Mouse (Mus musculus): ENCODE data around the gene Slx1b. TPM values are rescaled to one million over a fixed set of nuclear protein-coding genes. Genes with fewer than 3 reads are reported as not detected.
A peak's percentile ranks its signal among the peaks of the same experiment; 100 is the strongest.
"Not testable (repeated sequence)": the region's sequence is repeated elsewhere in the genome, so short reads cannot be mapped to it uniquely, and the experiment has no call there.

The Slx1b gene
- 3.0 TPM in 2 replicates for polyA plus RNA-seq (2015; fragmentation: Nextera tagmentation; extraction: Ambion mirVana)

DNA sequence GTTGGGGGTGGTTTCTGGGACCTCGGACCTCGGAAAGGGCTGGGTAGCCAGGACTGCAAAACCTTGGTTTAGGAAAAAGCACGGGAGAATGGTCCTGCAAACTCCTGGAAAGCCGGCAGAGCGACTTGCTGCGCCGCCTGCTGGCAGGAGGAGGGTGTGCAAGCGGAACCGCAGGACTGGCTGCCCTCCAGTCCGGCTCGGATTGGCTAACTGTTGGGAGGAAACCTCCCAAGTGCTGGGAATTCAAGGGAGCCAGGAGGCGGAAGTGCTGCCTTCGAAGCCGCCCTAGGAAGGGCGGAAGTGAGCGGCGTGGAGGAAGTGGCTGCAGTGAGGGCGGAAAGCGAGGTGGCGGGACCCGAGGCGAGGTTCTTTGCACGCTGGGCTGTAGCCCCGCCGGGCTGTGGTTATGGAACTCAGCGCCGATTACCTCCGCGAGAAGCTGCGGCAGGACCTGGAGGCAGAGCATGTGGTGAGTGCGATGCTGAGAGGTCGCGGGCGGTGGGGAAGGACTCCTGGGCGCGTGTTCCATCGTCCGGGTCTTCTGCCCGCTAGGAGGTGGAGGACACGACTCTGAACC, at the start of gene Slx1b:
Gene Slx1b, minus strand, starts transcription at position 154 of the 577 bp plus-strand sequence.
- Histone ChIP-seq H3K4me3 (replicated peaks) (peak within 1 kb of the TSS; percentile 79), H3K4me2 (peak within 1 kb of the TSS; percentile 92), H3K27me3 (no peaks in the 10 kb centered on the region), H3K9ac (peak within 1 kb of the TSS; percentile 78), H3K9me3 (replicated peaks) (no peaks in the 10 kb centered on the region), H3K36me3 (replicated peaks) (peaks cover 48% of the 10 kb centered on the region), H3K4me1 (replicated peaks) (peaks cover 60% of the 10 kb centered on the region), H3K27ac (replicated peaks) (peak within 1 kb of the TSS; percentile 90)
- under 1% methylated on average over 40 of the region's 40 CpGs for WGBS (ENCODE audit: insufficient replicate concordance)
- ATAC-seq (ENCODE audit: insufficient read depth): peak; percentile 96

DNA sequence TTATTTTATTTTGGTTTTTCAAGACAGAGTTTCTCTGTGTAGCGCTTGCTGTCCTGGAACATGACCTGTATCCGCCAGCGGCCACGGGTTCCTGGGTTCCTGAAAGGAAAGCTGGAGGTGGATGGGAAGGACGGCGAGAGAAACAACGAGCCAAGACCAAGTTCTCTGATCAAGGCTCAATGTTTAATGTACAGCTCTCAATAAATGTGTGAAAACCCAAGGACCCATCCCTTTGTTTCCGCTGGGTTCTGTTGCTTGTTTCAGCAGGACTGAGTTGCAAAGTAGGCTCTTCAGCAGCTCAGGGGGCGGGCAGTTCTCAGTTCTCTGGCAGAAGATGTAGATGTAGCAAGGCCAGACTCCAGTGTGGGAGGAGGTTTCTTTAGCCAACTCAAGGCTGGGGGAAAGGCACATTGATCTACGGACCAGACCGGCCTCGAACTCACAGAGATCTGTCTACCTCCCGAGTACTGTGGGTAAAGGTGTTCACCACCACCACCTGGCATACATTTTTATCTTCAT, 46.4 kb upstream of the Slx1b start:
- H3K9me3 ChIP-seq (replicated peaks): no peaks in the 10 kb centered on the region

GRCm38 (mm10) chr7:126741452-126741851, 45.9 kb upstream of the Slx1b start:
- 58% methylated on average over 5 of the region's 5 CpGs for WGBS (ENCODE audit: insufficient replicate concordance)
- peak; percentile 32; the same call in 1 of the 2 replicates for ATAC-seq (ENCODE audit: insufficient read depth)

More for the DNA sequence above, 46.4 kb upstream of the Slx1b start:
- Histone ChIP-seq H3K4me1 (replicated peaks) (peaks cover 5% of the 10 kb centered on the region), H3K36me3 (replicated peaks) (no peaks in the 10 kb centered on the region), H3K27me3 (no peaks in the 10 kb centered on the region), H3K4me2 (no peak overlapping the region), H3K9ac (no peak overlapping the region), H3K27ac (replicated peaks) (no peak overlapping the region), H3K4me3 (replicated peaks) (no peak overlapping the region)
- WGBS (ENCODE audit: insufficient replicate concordance): 76% methylated on average over 13 of the region's 13 CpGs
- no peak for ATAC-seq (ENCODE audit: insufficient read depth)

GRCm38 (mm10) chr7:126740977-126741376, 45.4 kb upstream of the Slx1b start:
- H3K27ac ChIP-seq (replicated peaks): no peak overlapping the region
- H3K4me2 ChIP-seq: no peak overlapping the region
- H3K9me3 ChIP-seq (replicated peaks): no peaks in the 10 kb centered on the region
- no peak for ATAC-seq (ENCODE audit: insufficient read depth)
- H3K36me3 ChIP-seq (replicated peaks): no peaks in the 10 kb centered on the region
- WGBS (ENCODE audit: insufficient replicate concordance): 43% methylated on average over 5 of the region's 5 CpGs
- no peaks in the 10 kb centered on the region for H3K27me3 ChIP-seq
- H3K4me3 ChIP-seq (replicated peaks): no peak overlapping the region
- H3K9ac ChIP-seq: no peak overlapping the region
- 0 out of 2 replicates have a peak, but pooled peaks cover 3% of the 10 kb centered on the region for H3K4me1 ChIP-seq (replicated peaks)

More at GRCm38 (mm10) chr7:126741452-126741851, 45.9 kb upstream of the Slx1b start:
- Histone ChIP-seq H3K4me2 (no peak overlapping the region), H3K9ac (no peak overlapping the region), H3K4me3 (replicated peaks) (no peak overlapping the region), H3K27ac (replicated peaks) (no peak overlapping the region), H3K4me1 (replicated peaks) (0 out of 2 replicates have a peak, but pooled peaks cover 3% of the 10 kb centered on the region), H3K36me3 (replicated peaks) (no peaks in the 10 kb centered on the region), H3K27me3 (no peaks in the 10 kb centered on the region), H3K9me3 (replicated peaks) (no peaks in the 10 kb centered on the region)

DNA sequence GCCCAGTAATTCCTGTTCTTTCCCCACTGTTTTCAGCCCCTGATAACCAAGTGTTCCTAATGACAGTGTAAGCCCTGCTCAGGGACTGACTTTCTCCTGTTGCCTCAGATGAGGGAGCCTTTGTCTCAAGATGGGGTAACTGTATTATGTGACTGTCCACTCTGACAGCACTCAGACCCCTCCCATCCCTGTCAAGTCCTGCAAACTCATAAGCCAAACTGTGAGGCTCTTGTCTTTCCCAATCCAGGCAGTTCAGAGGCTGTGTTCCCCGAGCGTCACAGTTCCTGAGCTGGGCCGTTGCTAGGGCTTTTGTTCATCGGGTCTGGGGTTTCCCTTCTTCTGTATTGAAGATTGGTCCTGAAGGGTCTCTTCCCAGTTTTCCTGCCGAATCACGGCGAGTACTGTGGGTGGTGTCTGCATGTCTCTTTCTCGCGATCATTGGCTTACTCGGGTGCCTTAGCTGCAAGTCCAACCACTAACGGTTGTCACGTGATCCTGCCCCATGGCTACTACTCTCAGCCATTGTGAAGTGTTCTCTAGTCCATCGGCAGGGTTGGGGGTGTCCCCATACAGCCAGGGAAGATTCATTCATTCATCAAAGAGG, 44.6 kb upstream of the Slx1b start:
- H3K4me3 ChIP-seq (replicated peaks): no peak overlapping the region
- 79% methylated on average over 13 of the region's 13 CpGs for WGBS (ENCODE audit: insufficient replicate concordance)
- ATAC-seq (ENCODE audit: insufficient read depth): no peak

DNA sequence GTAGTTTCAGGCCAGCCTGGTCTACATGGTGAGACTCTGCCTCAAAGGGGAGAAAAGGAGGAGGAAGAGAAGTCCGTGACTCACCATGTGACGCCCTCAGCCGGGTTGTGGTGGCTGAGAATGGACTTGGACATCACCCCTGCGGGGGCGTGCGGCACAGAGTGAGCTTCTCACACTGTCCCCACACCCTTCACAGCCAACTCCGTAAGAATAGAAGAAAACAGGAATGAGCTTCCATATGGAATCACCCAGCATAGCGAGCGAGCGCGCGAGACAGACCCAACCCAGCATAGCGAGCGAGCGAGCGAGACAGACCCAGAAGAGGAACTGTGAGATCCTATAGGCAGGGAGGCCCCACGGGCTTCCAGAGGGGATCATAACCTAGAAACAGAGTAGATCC, 44.0 kb upstream of the Slx1b start:
- H3K4me2 ChIP-seq: no peak overlapping the region
- H3K36me3 ChIP-seq (replicated peaks): no peaks in the 10 kb centered on the region
- 77% methylated on average over 17 of the region's 17 CpGs for WGBS (ENCODE audit: insufficient replicate concordance)
- no peak overlapping the region for H3K9ac ChIP-seq
- H3K27me3 ChIP-seq: no peaks in the 10 kb centered on the region
- ATAC-seq (ENCODE audit: insufficient read depth): no peak
- 0 out of 2 replicates have a peak, but pooled peaks cover 3% of the 10 kb centered on the region for H3K4me1 ChIP-seq (replicated peaks)
- H3K9me3 ChIP-seq (replicated peaks): no peaks in the 10 kb centered on the region
- no peak overlapping the region for H3K4me3 ChIP-seq (replicated peaks)
- H3K27ac ChIP-seq (replicated peaks): no peak overlapping the region

More for the DNA sequence above, 44.6 kb upstream of the Slx1b start:
- H3K36me3 ChIP-seq (replicated peaks): no peaks in the 10 kb centered on the region
- no peak overlapping the region for H3K4me2 ChIP-seq
- H3K9ac ChIP-seq: no peak overlapping the region
- H3K27ac ChIP-seq (replicated peaks): no peak overlapping the region
- H3K9me3 ChIP-seq (replicated peaks): no peaks in the 10 kb centered on the region
- no peaks in the 10 kb centered on the region for H3K27me3 ChIP-seq
- 0 out of 2 replicates have a peak, but pooled peaks cover 3% of the 10 kb centered on the region for H3K4me1 ChIP-seq (replicated peaks)

DNA sequence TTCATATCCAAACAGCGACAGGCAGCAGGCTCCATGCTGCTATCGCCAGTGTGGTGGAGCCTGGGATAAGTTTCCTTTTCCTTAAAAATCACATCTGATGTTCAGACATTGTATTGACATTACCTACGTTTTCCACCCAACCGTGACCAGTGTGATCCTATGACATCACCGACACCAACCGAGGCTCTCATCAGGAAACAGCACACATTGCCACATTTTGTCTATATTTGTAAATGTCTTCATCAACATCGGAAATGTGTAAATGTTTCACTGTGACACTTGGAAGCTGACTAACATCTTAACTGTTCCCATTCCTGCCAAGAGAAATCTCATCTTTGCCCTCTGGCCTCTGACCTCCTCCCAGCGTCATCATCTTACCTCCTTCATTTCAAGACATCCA, 40.5 kb upstream of the Slx1b start:
- 68% methylated on average over 8 of the region's 8 CpGs for WGBS (ENCODE audit: insufficient replicate concordance)
- 0 out of 2 replicates have a peak, but pooled peaks cover 3% of the 10 kb centered on the region for H3K4me1 ChIP-seq (replicated peaks)
- no peak overlapping the region for H3K4me3 ChIP-seq (replicated peaks)
- H3K27ac ChIP-seq (replicated peaks): no peak overlapping the region
- H3K36me3 ChIP-seq (replicated peaks): no peaks in the 10 kb centered on the region
- H3K4me2 ChIP-seq: no peak overlapping the region
- H3K9ac ChIP-seq: no peak overlapping the region
- H3K9me3 ChIP-seq (replicated peaks): no peaks in the 10 kb centered on the region
- no peak for ATAC-seq (ENCODE audit: insufficient read depth)
- no peaks in the 10 kb centered on the region for H3K27me3 ChIP-seq

DNA sequence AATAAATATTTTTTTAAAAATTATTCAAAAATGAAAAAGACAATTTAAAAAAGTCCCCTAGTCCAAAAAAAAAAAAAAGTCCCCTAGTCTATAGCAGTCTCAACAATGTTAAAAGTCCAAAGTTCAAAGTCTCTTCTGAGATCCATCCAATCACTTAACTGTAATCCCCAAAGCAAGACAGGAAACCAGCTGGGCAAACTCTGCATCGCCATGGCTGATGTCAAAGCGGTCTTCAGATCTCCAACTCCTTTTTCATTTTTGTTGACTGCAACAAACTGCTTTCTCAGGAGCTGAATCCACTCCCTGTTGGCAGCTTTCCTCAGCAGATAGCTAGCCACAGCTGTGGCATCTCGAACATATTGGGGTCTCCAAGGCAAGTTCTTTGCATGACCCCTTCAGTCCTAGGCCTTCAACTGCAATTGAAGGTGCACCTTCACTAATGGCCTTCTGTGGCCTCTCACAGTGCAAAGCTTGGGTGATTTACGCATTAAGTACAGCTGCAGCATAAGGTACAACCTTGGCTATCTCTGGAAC, 34.7 kb upstream of the Slx1b start:
- WGBS (ENCODE audit: insufficient replicate concordance): 59% methylated on average over 4 of the region's 4 CpGs
- H3K4me2 ChIP-seq; H3K27ac ChIP-seq (replicated peaks); H3K9me3 ChIP-seq (replicated peaks); H3K9ac ChIP-seq; H3K36me3 ChIP-seq (replicated peaks); ATAC-seq (ENCODE audit: insufficient read depth); H3K27me3 ChIP-seq; H3K4me1 ChIP-seq (replicated peaks); H3K4me3 ChIP-seq (replicated peaks): not testable (repeated sequence)

- Histone ChIP-seq H3K27me3 (no peaks in the 10 kb centered on the region), H3K4me1 (replicated peaks) (no peaks in the 10 kb centered on the region; the same call in 1 of the 2 replicates), H3K27ac (replicated peaks) (no peak overlapping the region), H3K9ac (no peak overlapping the region), H3K36me3 (replicated peaks) (no peaks in the 10 kb centered on the region), H3K9me3 (replicated peaks) (no peaks in the 10 kb centered on the region), H3K4me2 (no peak overlapping the region), H3K4me3 (replicated peaks) (no peak overlapping the region)
- ATAC-seq (ENCODE audit: insufficient read depth): no peak
- 35% methylated on average over 5 of the region's 5 CpGs for WGBS (ENCODE audit: insufficient replicate concordance)
These were observed 30.1 kb upstream of the Slx1b start for GRCm38 (mm10) chr7:126725667-126726066.

- no peak overlapping the region for H3K27ac ChIP-seq (replicated peaks)
- no peaks in the 10 kb centered on the region for H3K4me1 ChIP-seq (replicated peaks)
- H3K4me2 ChIP-seq: no peak overlapping the region
- ATAC-seq (ENCODE audit: insufficient read depth): no peak
- H3K9me3 ChIP-seq (replicated peaks): no peaks in the 10 kb centered on the region
- 23% methylated on average over 3 of the region's 3 CpGs for WGBS (ENCODE audit: insufficient replicate concordance)
- no peaks in the 10 kb centered on the region for H3K27me3 ChIP-seq
- H3K4me3 ChIP-seq (replicated peaks): no peak overlapping the region
- H3K9ac ChIP-seq: no peak overlapping the region
- H3K36me3 ChIP-seq (replicated peaks): no peaks in the 10 kb centered on the region
These were observed 29.5 kb upstream of the Slx1b start for GRCm38 (mm10) chr7:126725077-126725476.

DNA sequence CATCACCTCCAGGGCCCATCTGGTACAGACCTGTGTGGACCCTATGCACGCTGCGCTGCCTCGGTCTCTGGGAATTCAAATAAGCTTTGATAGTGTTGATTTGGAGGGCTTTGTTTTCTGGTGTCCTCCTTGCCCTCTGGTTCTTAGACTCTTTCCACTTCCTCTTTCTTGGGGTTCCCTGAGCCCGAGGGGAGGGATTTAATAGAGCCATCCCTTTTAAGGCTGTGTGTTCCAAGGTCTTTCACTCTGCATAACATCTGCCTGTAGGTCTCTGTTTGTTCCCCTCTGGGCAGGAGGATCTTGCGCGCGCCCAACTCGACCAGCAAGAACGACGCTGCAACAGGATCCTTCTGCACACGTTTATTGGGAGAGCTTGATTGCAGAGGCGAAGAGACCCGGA, 26.1 kb upstream of the Slx1b start:
- Histone ChIP-seq H3K4me2 (no peak overlapping the region), H3K9me3 (replicated peaks) (no peaks in the 10 kb centered on the region), H3K27ac (replicated peaks) (no peak overlapping the region), H3K4me3 (replicated peaks) (no peak overlapping the region), H3K36me3 (replicated peaks) (no peaks in the 10 kb centered on the region), H3K27me3 (no peaks in the 10 kb centered on the region), H3K9ac (no peak overlapping the region), H3K4me1 (replicated peaks) (no peaks in the 10 kb centered on the region)
- ATAC-seq (ENCODE audit: insufficient read depth): no peak
- 73% methylated on average over 13 of the region's 13 CpGs for WGBS (ENCODE audit: insufficient replicate concordance)

All from liver, embryonic 15.5 days (tissue).